Mouse (Mus musculus) heart, postnatal 0 days (tissue): Measurements from ENCODE around the gene Wbp1l. TPM values are rescaled to one million over a fixed set of nuclear protein-coding genes. Genes with fewer than 3 reads are reported as not detected.
"Not testable (repeated sequence)": the region's sequence is repeated elsewhere in the genome, so short reads cannot be mapped to it uniquely, and the experiment has no call there.

ENCODE experiments used
- ATAC-seq: fragments of 200-750 bp; cut with Nextera tagmentation; 2 replicates; pipeline ENCODE4 v1.8.0; 2017; ENCODE audit warnings: low read depth, moderate number of reproducible peaks, moderate library complexity; ENCODE audit not compliant: insufficient read depth
- DNase-seq: peaks from one replicate; pipeline ENCODE4 v3.0.0-alpha.2; 2016; ENCODE audit warnings: low spot score
- H3K27ac ChIP-seq: fragments of 300-500 bp; sonication (generic); 2 replicates; pipeline ENCODE4 v1.5.1; 2014; ENCODE audit warnings: low read depth, mild to moderate bottlenecking
- H3K27me3 ChIP-seq: fragments of 300-500 bp; sonication (generic); 2 replicates; pipeline ENCODE4 v1.6.1; 2014; ENCODE audit warnings: low read length, mixed read lengths; ENCODE audit not compliant: control insufficient read depth, insufficient read depth
- H3K36me3 ChIP-seq: fragments of 300-500 bp; sonication (generic); replicated peaks from 2 replicates; pipeline ENCODE4 v1.6.1; 2014; ENCODE audit warnings: low read length, mixed read lengths; ENCODE audit not compliant: control insufficient read depth, insufficient read depth
- H3K4me1 ChIP-seq: fragments of 300-500 bp; sonication (generic); 2 replicates; pipeline ENCODE4 v1.6.1; 2014; ENCODE audit warnings: antibody characterized with exemption; ENCODE audit not compliant: control insufficient read depth, insufficient read depth
- H3K4me2 ChIP-seq: fragments of 300-500 bp; sonication (generic); 2 replicates; pipeline ENCODE4 v1.6.1; 2014; ENCODE audit warnings: low read depth, mild to moderate bottlenecking, low read length, moderate library complexity
- H3K4me3 ChIP-seq: fragments of 300-500 bp; sonication (generic); 2 replicates; pipeline ENCODE4 v1.5.1; 2014; ENCODE audit warnings: low read depth, low read length
- H3K9ac ChIP-seq: fragments of 300-500 bp; sonication (generic); replicated peaks from 2 replicates; pipeline ENCODE4 v1.6.1; 2014; ENCODE audit warnings: low read depth, low read length, mixed read lengths
- H3K9me3 ChIP-seq: fragments of 300-500 bp; sonication (generic); replicated peaks from 2 replicates; pipeline ENCODE4 v1.6.1; 2016; ENCODE audit warnings: low read length; ENCODE audit not compliant: control insufficient read depth
- CTCF ChIP-seq: IDR thresholded peaks from 2 replicates; pipeline ENCODE4 v1.5.1; 2016; ENCODE audit warnings: antibody characterized with exemption, control low read depth, low read depth
- EP300 ChIP-seq: IDR thresholded peaks from 2 replicates; pipeline ENCODE4 v1.6.1; 2016; ENCODE audit warnings: antibody characterized with exemption, low read depth
- WGBS: fragments of 180-500 bp; shearing (Covaris S2); extraction: QIAGEN DNeasy Blood & Tissue Kit; methylation state at CpG from one replicate; pipeline ENCODE4 v1.1.7; 2014; 5-methylcytosine and 5-hydroxymethylcytosine counted together
- polyA plus RNA-seq: library from polyadenylated mRNA; unstranded; fragments of >200 nt; fragmentation: Nextera tagmentation; extraction: Ambion mirVana; gene quantifications from 2 replicates; pipeline ENCODE4 v1.2.1, GENCODE M21; 2015
- total RNA-seq: library from RNA; depleted of rRNA; stranded (reverse); fragments of >200 nt; gene quantifications from 2 replicates; pipeline ENCODE4 v1.2.3, GENCODE M21; 2014; ENCODE audit warnings: low replicate concordance

The Wbp1l gene
- total and polyA plus RNA-seq, 2 experiments from 2014 or later, result 36.4 to 89.7 TPM

DNA sequence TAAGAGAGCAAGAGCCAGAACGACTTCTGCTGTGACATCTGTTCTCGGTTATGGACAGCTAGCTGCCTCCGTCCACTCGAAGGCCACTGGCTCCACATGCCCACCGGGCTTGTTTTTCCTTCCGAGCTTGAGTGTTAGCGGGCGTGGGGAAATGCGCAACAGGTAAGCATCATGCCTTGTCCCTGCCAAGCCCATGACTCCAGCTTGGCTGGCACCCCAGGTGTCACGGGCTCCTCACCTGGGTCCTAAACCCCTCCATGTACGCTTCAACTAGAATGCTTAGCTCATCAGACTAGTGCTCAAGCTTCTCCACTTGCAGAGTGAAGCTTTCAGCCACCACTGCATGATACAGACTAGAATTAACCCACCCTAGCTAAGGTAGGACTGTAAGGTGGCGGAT lies 40.3 kb upstream of the Wbp1l start:
- no peak for ATAC-seq
- 79% methylated on average over 12 of the region's 12 CpGs for WGBS
- no peaks in the 10 kb centered on the region for H3K27me3 ChIP-seq
- no peak overlapping the region for H3K4me3 ChIP-seq
- peaks cover 2% of the 10 kb centered on the region; the same call in 1 of the 2 replicates for H3K4me1 ChIP-seq
- TF ChIP-seq CTCF (no peak), EP300 (no peak)
- DNase-seq, result no peak
- peaks cover 20% of the 10 kb centered on the region; the same call in 1 of the 2 replicates for H3K36me3 ChIP-seq
- H3K27ac ChIP-seq, result no peak overlapping the region
- H3K9ac ChIP-seq, result no peak overlapping the region
- H3K9me3 ChIP-seq, result no peaks in the 10 kb centered on the region
- no peak overlapping the region for H3K4me2 ChIP-seq

DNA sequence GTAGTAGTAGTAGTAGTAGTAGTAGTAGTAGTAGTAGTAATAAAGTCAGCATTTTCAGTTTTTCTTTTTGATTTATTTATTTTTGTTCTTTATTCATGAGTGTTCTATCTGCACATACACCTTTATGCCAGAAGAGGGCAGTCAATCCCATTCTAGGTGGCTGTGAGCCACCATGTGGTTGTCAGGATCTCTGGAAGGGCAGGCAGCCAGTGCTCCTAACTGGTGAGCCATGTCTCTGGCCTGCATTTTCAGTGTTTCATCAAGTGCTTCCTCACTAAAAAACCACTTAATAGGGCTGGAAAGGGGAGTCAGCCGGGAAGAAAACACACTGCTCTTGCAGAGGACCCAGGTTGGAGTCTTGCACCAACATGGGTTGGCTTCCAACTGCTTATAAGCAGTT lies 36.8 kb upstream of the Wbp1l start:
- Histone ChIP-seq H3K27me3 (no peaks in the 10 kb centered on the region), H3K9me3 (no peaks in the 10 kb centered on the region), H3K27ac (peak overlapping the region; percentile 66), H3K4me1 (peaks cover 4% of the 10 kb centered on the region; the same call in 1 of the 2 replicates), H3K4me2 (no peak overlapping the region), H3K9ac (no peak overlapping the region), H3K4me3 (no peak overlapping the region), H3K36me3 (peaks cover under 1% of the 10 kb centered on the region; the same call in 1 of the 2 replicates)
- TF ChIP-seq EP300 (no peak), CTCF (peak; percentile 87)
- 24% methylated on average over 1 of the region's 1 CpGs for WGBS
- DNase-seq, result peak; percentile 83
- peak; percentile 65; the same call in 1 of the 2 replicates for ATAC-seq

DNA sequence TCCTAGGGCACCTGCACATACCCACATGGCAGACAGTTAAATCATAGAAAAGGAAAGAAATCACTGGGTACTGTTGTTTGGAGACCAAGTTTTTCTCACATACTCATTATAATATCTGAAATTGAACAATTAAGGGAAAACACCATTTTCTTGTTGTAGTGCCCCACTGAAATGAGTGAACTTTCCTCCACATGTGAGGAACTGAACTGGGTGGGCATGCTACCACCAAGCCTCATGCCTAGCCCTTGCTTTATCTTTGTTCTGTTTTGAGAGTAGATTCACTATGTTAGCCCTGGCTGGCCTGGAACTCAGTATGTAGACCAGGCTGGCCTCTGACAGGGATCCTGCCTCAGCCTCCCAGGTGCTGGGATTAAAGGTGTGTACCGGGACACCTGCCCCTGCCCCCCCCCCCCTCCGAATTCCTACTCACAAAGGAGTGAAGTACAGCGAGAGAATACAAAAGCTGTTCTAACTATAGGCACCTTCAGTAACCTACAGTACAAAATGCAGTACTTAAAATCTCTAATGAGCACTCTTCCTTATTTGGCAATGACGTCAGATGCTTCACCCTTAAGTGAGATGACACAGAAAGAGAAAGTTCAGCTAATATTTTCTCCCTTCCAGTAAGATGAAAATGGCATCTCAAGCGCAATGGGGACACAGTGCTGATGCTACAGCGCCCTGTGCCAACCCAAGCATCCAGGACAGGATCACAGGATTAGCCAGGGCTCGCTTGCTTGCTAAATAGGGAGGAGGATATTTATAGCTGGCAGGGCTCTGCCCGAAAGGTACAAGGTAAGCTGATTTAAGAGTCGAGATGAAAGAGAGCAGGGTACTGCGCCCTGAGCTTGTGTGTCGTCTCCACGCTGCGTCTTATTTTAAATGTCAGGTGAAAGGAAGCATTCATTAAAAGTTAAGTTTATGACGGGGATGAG lies 36.0 kb upstream of the Wbp1l start:
- Histone ChIP-seq H3K27me3 (no peaks in the 10 kb centered on the region), H3K27ac (peak overlapping the region; percentile 66), H3K4me2 (peak overlapping the region; percentile 14; the same call in 1 of the 2 replicates), H3K4me3 (no peak overlapping the region), H3K4me1 (peaks cover 4% of the 10 kb centered on the region; the same call in 1 of the 2 replicates), H3K9ac (no peak overlapping the region), H3K9me3 (no peaks in the 10 kb centered on the region), H3K36me3 (no peaks in the 10 kb centered on the region; the same call in 1 of the 2 replicates)
- TF ChIP-seq CTCF, result no peak
- no peak for TF ChIP-seq EP300
- DNase-seq (peak; percentile 26), ATAC-seq (peak; percentile 59)
- 44% methylated on average over 14 of the region's 14 CpGs for WGBS

DNA sequence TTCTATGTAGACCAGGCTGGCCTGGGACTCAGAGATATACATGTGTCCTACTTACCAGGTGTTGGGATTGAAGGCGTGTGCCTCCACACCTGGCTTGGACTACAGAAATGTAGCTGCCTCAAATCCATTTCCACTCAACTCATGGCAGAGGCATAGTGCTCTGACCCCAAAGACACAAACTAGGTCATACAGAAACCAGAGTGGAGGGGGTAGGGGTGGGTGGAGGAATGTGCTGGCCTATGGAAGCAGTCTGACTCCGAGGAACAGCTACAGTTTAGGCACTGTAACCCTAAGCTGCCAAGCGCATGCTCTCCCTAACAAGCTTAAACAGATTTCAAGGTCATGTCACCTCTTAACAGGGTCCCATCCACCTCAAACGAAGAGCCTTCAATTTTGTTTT lies 35.3 kb upstream of the Wbp1l start:
- Histone ChIP-seq H3K4me2 (no peak overlapping the region), H3K9me3 (no peaks in the 10 kb centered on the region), H3K4me1 (peaks cover 4% of the 10 kb centered on the region; the same call in 1 of the 2 replicates), H3K9ac (no peak overlapping the region), H3K27ac (peak overlapping the region; percentile 66), H3K36me3 (no peaks in the 10 kb centered on the region), H3K27me3 (no peaks in the 10 kb centered on the region), H3K4me3 (no peak overlapping the region)
- ATAC-seq (peak; percentile 61), DNase-seq (peak; percentile 28)
- WGBS, result 62% methylated on average over 4 of the region's 4 CpGs
- TF ChIP-seq CTCF, result no peak
- no peak for TF ChIP-seq EP300

DNA sequence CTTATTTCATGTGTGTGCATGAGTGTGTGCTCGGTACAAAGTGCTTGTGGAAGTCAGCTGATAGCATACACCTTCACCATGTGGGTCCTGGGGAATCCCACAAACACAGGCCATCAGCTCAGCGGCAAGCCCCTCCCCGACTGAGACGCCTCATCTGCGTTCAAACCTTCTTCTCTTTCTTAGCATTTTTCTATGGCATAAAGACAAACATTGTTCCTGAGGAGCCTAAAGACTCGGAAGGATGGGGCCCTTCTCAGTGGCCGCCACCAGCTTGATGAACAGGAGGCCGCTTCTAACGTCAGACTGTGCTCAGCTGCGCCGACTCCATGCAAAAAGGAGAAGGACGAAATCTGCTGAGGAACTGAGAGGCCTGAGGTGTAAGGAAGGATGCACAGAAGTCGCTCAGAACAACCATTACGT lies 34.8 kb upstream of the Wbp1l start:
- TF ChIP-seq EP300, result no peak
- Histone ChIP-seq H3K27me3 (no peaks in the 10 kb centered on the region), H3K4me2 (no peak overlapping the region), H3K9me3 (no peaks in the 10 kb centered on the region), H3K9ac (no peak overlapping the region), H3K4me1 (peaks cover 4% of the 10 kb centered on the region; the same call in 1 of the 2 replicates), H3K27ac (peak overlapping the region; percentile 66), H3K4me3 (no peak overlapping the region), H3K36me3 (no peaks in the 10 kb centered on the region)
- no peak for DNase-seq
- WGBS, result 84% methylated on average over 14 of the region's 14 CpGs
- ATAC-seq, result peak; percentile 15; the same call in 1 of the 2 replicates

DNA sequence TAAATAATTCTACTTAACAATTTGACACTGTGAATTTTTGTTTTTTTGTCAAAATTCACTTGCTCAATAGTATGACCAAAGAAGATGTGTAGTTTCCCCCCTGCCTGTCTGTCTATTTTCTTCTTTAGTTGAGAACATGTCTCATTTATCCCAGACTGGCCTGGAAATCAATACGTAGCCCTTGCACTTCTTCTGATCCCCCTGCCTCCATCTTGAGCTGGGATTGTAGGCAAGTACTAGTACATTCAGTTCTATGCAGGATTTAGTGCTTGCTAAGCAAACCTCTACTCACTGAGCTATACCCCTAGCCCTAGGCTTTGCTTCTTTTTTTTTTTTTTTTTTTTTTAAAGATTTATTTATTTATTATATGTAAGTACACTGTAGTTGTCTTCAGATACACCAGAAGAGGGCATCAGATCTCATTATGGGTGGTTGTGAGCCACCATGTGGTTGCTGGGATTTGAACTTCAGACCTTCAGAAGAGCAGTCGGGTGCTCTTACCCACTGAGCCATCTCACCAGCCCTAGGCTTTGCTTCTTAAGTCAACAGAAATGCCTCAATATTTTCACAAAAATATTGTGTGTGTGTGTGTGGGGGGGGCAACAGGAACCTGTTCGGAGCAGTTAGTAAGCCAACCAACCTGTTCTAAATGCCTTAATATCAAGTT lies 27.5 kb upstream of the Wbp1l start:
- not testable (repeated sequence) for H3K36me3 ChIP-seq, H3K27ac ChIP-seq, H3K4me2 ChIP-seq, H3K27me3 ChIP-seq, H3K4me3 ChIP-seq, H3K9ac ChIP-seq, DNase-seq, H3K4me1 ChIP-seq, H3K9me3 ChIP-seq, ATAC-seq
- 90% methylated on average over 3 of the region's 3 CpGs for WGBS
